Mouse (Mus musculus) myocyte (in vitro differentiated cells): Measurements from ENCODE around the gene Acox3.

Experiments
- TCF12 ChIP-seq: IDR thresholded peaks from one replicate; pipeline ENCODE4 v1.6.1; 2011; ENCODE audit warnings: mild to moderate bottlenecking, control low read depth; ENCODE audit not compliant: poor library complexity, insufficient read depth, severe bottlenecking
- USF1 ChIP-seq: IDR thresholded peaks from one replicate; pipeline ENCODE4 v1.6.1; 2011; ENCODE audit warnings: low read depth, mild to moderate bottlenecking, control low read depth, moderate library complexity

DNA sequence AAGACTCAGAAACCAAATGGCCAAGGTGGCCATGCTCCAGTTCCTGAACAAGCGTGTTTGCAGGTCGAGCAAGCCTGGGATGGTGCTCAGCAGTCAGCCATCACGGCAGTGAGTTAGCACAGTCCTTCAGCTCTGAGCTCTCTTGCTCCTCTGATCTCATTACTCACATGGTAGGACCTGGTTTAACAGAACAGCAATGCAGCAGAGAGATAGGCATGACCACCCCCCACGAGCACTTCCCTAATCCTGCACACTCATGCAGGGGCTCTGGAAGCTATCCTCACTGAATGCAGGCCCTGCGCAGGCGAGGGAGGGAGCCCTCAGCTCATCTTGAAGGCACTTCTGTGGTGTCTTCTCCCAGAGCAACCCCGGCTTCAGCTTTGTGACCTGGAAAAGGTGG is 26.4 kb upstream of the Acox3 start:
- no peak for TF ChIP-seq TCF12
- TF ChIP-seq USF1, result no peak
